Mouse (Mus musculus): ENCODE data around the gene Prkce.

DNA sequence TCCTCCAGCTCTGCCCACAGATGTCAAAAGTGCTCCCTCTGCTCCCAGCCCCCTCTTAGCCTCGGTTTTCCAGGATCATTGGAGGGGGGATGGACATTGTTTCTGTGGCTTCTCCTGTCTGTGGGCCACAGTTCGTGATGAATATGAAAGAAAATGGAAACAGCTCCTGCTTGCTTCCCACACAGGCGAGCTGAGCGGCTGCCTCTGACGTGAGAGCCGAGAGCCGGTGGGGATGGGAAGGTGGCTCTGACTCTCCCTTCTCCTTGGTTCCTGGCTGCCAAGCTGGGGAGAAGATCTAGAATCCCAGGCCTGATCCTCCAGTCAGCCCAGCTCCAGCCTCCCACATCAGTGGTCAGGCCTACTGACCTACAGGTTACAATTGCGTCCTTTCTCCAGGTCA is 61.3 kb downstream of the Prkce start:
- TF ChIP-seq POLR2A (IDR thresholded peaks at IDR 0.05; ENCODE audit: borderline replicate concordance, control insufficient read depth, low read depth, low read length) = no peak
- no peak for TF ChIP-seq CTCF (IDR thresholded peaks at IDR 0.05; ENCODE audit: control insufficient read depth, insufficient read depth, low read length)

Data from bone marrow, adult 2 months (tissue).